Comparison of ENCODE assay signal across 18 mouse cellular contexts in genomic region chr5:89760368-89760767, GRCm38 (mm10).
"Had no signal": no experiment of that assay in that cellular context is flagged by ENCODE, and none has a peak within 500 bp of the region (broad histone marks: within the 10 kb centered on the region; RNA-seq: fewer than 3 reads in every experiment).

No protein-coding gene starts in this region.

- H3K9ac ChIP-seq: lung, embryonic 14.5 days; midbrain, embryonic 12.5 days; neural tube, embryonic 13.5 days; neural tube, embryonic 15.5 days had no signal

- DNase-seq: lung, adult 18-20 months; lung, embryonic 14.5 days; lung, postnatal 10 days; lung, postnatal 4 days; midbrain, embryonic 14.5 days; retina, postnatal 1 day; right cerebral cortex, postnatal 25 days; right cerebral cortex, postnatal 4 days; spleen, adult 18-20 months; thymus, adult 18-20 months; thymus, postnatal 14 days; thymus, postnatal 36 days had no signal

- H3K27ac ChIP-seq: midbrain, embryonic 10.5 days; midbrain, embryonic 12.5 days; neural tube, embryonic 13.5 days; neural tube, embryonic 15.5 days had no signal

- H3K27me3 ChIP-seq: neural tube, embryonic 13.5 days; neural tube, embryonic 15.5 days had no signal

- ATAC-seq: midbrain, embryonic 16.5 days had no signal

- H3K4me3 ChIP-seq: midbrain, embryonic 10.5 days; midbrain, embryonic 12.5 days; myocyte; neural tube, embryonic 13.5 days; neural tube, embryonic 15.5 days had no signal

- H3K36me3 ChIP-seq: midbrain, embryonic 10.5 days; midbrain, embryonic 12.5 days; neural tube, embryonic 13.5 days; neural tube, embryonic 15.5 days had no signal

- H3K9me3 ChIP-seq: midbrain, embryonic 10.5 days; midbrain, embryonic 12.5 days; neural tube, embryonic 13.5 days; neural tube, embryonic 15.5 days had no signal

- H3K4me2 ChIP-seq: lung, embryonic 14.5 days; midbrain, embryonic 12.5 days; neural tube, embryonic 13.5 days; neural tube, embryonic 15.5 days had no signal
